Mouse (Mus musculus) adrenal gland, postnatal 0 days (tissue): ENCODE data around the gene Ror1. TPM values are rescaled to one million over a fixed set of nuclear protein-coding genes. Genes with fewer than 3 reads are reported as not detected.

ENCODE experiments used
- polyA plus RNA-seq: library from polyadenylated mRNA; unstranded; fragments of >200 nt; fragmentation: Nextera tagmentation; extraction: Ambion mirVana; gene quantifications from 2 replicates; pipeline ENCODE4 v1.2.1, GENCODE M21; 2015

The Ror1 gene
- polyA plus RNA-seq, result 6.7 and 9.5 TPM in 2 replicates

GRCm38 (mm10) chr4:100095685-100096595 lies at the start of gene Ror1:
TSS of gene Ror1 (plus strand) at chr4:100095791.

GRCm38 (mm10) chr4:100478592-100479321 lies 383.2 kb downstream of the Ror1 start, which contains the start of gene Ube2u:
TSS of gene Ube2u (plus strand) at chr4:100478849.

Other genes with a start within 250 kb of the Ror1 start
- 46.6 and 67.8 TPM in 2 replicates for gene Pgm1, start 166.4 kb upstream of the Ror1 start, polyA plus RNA-seq
- 40.2 and 67.2 TPM in 2 replicates for gene Itgb3bp, start 166.0 kb upstream of the Ror1 start, polyA plus RNA-seq